Mouse (Mus musculus): Measurements from ENCODE around the gene Prkaca.

GRCm38 (mm10) chr8:83999057-83999705, 26.4 kb downstream of the Prkaca start:
- TF ChIP-seq CTCF (IDR thresholded peaks at IDR 0.05; ENCODE audit: low read depth): no peak
- TF ChIP-seq EP300 (optimal IDR thresholded peaks at IDR 0.05): no peak

Data from stomach, postnatal 0 days (tissue).